Mouse (Mus musculus): ENCODE results near the gene Hic2. TPM values are rescaled to one million over a fixed set of nuclear protein-coding genes. Genes with fewer than 3 reads are reported as not detected.

Gene Hic2
- polyA plus RNA-seq, 1 experiment from 2014 or later, result 4.1 TPM

GRCm38 (mm10) chr16:17312531-17312930 is 79.2 kb downstream of the Hic2 start:
- 88% methylated on average over 5 of the region's 5 CpGs for whole genome bisulfite sequencing
- no peak for ATAC-seq (ENCODE audit: low read depth)
- H3K4me3 ChIP-seq (ENCODE audit: low read length), result no peak overlapping the region
- H3K27me3 ChIP-seq (ENCODE audit: control insufficient read depth, insufficient read depth, low read depth, low read length), result no peaks in the 10 kb centered on the region
- H3K9me3 ChIP-seq (ENCODE audit: control insufficient read depth, low read length), result no peaks in the 10 kb centered on the region
- H3K27ac ChIP-seq (ENCODE audit: low read length), result no peak overlapping the region
- H3K4me1 ChIP-seq (replicated peaks; ENCODE audit: control insufficient read depth, insufficient read depth, low read length), result no peaks in the 10 kb centered on the region
- peaks cover 15% of the 10 kb centered on the region for H3K36me3 ChIP-seq (ENCODE audit: control insufficient read depth, insufficient read depth, low read length)
- H3K9ac ChIP-seq (ENCODE audit: low read length), result no peak overlapping the region
- no peak overlapping the region for H3K4me2 ChIP-seq (ENCODE audit: low read depth, low read length)

Other genes with a start within 250 kb of the Hic2 start
- 20.3 and 23.2 TPM in 2 replicates for gene Ypel1, start 163.9 kb upstream of the Hic2 start, polyA plus RNA-seq (2015; fragmentation: Nextera tagmentation; extraction: Ambion mirVana)
- gene Ppil2, start 122.3 kb upstream of the Hic2 start, polyA plus RNA-seq (2015; fragmentation: Nextera tagmentation; extraction: Ambion mirVana), result 143 and 146 TPM in 2 replicates
- gene 2610318N02Rik, start 108.4 kb upstream of the Hic2 start, polyA plus RNA-seq (2015; fragmentation: Nextera tagmentation; extraction: Ambion mirVana), result 23.8 and 28.7 TPM in 2 replicates
- gene Sdf2l1, start 101.2 kb upstream of the Hic2 start, polyA plus RNA-seq (2015; fragmentation: Nextera tagmentation; extraction: Ambion mirVana), result 85.6 and 88.8 TPM in 2 replicates
- 6.1 and 6.2 TPM in 2 replicates for gene Ydjc, start 89.0 kb upstream of the Hic2 start, polyA plus RNA-seq (2015; fragmentation: Nextera tagmentation; extraction: Ambion mirVana)
- gene Ccdc116, start 86.3 kb upstream of the Hic2 start, polyA plus RNA-seq (2015; fragmentation: Nextera tagmentation; extraction: Ambion mirVana), result 0.20 and 0.44 TPM in 2 replicates
- gene Ube2l3, start 30.9 kb upstream of the Hic2 start, polyA plus RNA-seq (2015; fragmentation: Nextera tagmentation; extraction: Ambion mirVana), result 330 and 339 TPM in 2 replicates
- gene Rimbp3, start 25.0 kb upstream of the Hic2 start, polyA plus RNA-seq (2015; fragmentation: Nextera tagmentation; extraction: Ambion mirVana), result 0.16 and 0.20 TPM in 2 replicates
- gene Tmem191c, start 42.5 kb downstream of the Hic2 start, polyA plus RNA-seq (2015; fragmentation: Nextera tagmentation; extraction: Ambion mirVana), result 8.5 and 9.7 TPM in 2 replicates
- gene Serpind1, start 97.8 kb downstream of the Hic2 start, polyA plus RNA-seq (2015; fragmentation: Nextera tagmentation; extraction: Ambion mirVana), result 0.70 and 3.3 TPM in 2 replicates
- 15.1 and 15.3 TPM in 2 replicates for gene Snap29, start 172.4 kb downstream of the Hic2 start, polyA plus RNA-seq (2015; fragmentation: Nextera tagmentation; extraction: Ambion mirVana)
- gene Pi4ka, start 172.7 kb downstream of the Hic2 start, polyA plus RNA-seq (2015; fragmentation: Nextera tagmentation; extraction: Ambion mirVana), result 26.6 and 28.0 TPM in 2 replicates
- gene Crkl, start 218.4 kb downstream of the Hic2 start, polyA plus RNA-seq (2015; fragmentation: Nextera tagmentation; extraction: Ambion mirVana), result 56.7 and 60.4 TPM in 2 replicates

Data from lung, embryonic 16.5 days (tissue).